Mouse (Mus musculus) bone marrow macrophage, adult 2 months (primary cell): Measurements from ENCODE around the gene Gm20518.

Experiments used
- CTCF ChIP-seq: IDR thresholded peaks from 2 replicates; pipeline ENCODE4 v1.5.1; 2012; ENCODE audit warnings: low read depth, mild to moderate bottlenecking, low read length, moderate library complexity
- POLR2A ChIP-seq: IDR thresholded peaks from 2 replicates; pipeline ENCODE4 v1.6.1; 2012; ENCODE audit warnings: mild to moderate bottlenecking, low read depth, low read length, borderline replicate concordance

DNA sequence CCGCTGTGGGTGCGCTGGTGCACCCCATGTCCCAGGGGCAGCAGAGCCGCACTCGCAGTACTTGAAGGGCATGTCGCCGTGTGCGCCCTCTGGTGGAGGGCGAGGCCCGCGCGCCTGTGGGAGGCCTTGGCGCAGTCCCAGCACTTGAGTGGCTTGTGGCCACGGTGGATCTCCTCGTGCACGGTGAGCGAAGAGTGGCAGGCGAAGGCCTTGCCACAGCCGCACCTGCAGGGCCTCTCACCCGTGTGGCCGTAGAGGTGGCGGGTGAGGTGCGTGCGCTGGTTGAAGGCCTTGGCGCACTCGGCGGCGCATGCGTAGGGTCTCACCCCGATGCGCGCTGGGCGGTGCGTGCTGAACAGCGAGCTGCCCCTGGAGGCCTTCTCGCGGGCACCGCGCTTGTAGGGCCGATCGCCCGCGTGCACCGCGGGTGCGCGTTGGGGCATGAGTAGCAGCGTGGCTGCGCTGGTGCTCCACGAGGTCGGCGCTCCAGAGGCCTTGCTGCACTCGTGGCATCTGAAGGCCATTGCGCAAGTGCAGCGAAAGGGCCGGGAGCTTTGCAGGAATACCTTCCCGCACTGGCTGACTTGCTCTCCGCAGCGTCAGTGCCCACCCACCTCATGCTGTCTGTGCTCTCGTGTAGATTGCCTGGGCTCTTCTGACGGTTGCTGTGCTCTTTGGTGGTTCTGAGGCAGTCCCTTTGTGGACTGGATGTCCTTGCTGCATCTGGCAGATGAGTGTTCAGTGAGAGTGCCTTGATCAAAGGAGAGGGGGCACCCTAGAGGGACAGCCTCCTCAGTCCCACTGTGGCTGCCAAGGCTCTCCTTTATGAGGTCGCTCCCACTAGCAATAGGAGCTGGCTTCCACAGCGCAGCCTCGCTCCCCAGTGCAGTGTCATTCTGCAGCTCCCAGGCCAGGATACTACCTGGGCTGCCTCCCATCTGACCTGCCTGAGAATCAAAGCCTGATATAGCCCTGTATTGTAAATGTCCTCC lies 75.8 kb downstream of the Gm20518 start:
- peak; percentile 83 for TF ChIP-seq CTCF
- TF ChIP-seq POLR2A: no peak
